Mouse (Mus musculus) midbrain, embryonic 12.5 days (tissue): Measurements from ENCODE around the gene Exoc6b. TPM values are rescaled to one million over a fixed set of nuclear protein-coding genes. Genes with fewer than 3 reads are reported as not detected.
A peak's percentile ranks its signal among the peaks of the same experiment; 100 is the strongest.
"Not testable (repeated sequence)": the region's sequence is repeated elsewhere in the genome, so short reads cannot be mapped to it uniquely, and the experiment has no call there.

Experiments used
- ATAC-seq: fragments of 200-750 bp; cut with Nextera tagmentation; 2 replicates; pipeline ENCODE4 v1.8.0; 2017; ENCODE audit warnings: low read depth, moderate TSS enrichment, moderate library complexity; ENCODE audit not compliant: low FRiP score
- H3K27ac ChIP-seq: fragments of 300-500 bp; sonication (generic); replicated peaks from 2 replicates; pipeline ENCODE4 v1.5.1; 2016; ENCODE audit warnings: mild to moderate bottlenecking
- H3K27me3 ChIP-seq: fragments of 300-500 bp; sonication (generic); 2 replicates; pipeline ENCODE4 v1.6.1; 2016; ENCODE audit warnings: mild to moderate bottlenecking
- H3K36me3 ChIP-seq: fragments of 300-500 bp; sonication (generic); 2 replicates; pipeline ENCODE4 v1.6.1; 2016
- H3K4me1 ChIP-seq: fragments of 300-500 bp; sonication (generic); 2 replicates; pipeline ENCODE4 v1.6.1; 2016
- H3K4me2 ChIP-seq: fragments of 300-500 bp; sonication (generic); replicated peaks from 2 replicates; pipeline ENCODE4 v1.6.1; 2016; ENCODE audit warnings: mild to moderate bottlenecking, moderate library complexity
- H3K4me3 ChIP-seq: fragments of 300-500 bp; sonication (generic); 2 replicates; pipeline ENCODE4 v1.5.1; 2016; ENCODE audit warnings: mild to moderate bottlenecking
- H3K9ac ChIP-seq: fragments of 300-500 bp; sonication (generic); replicated peaks from 2 replicates; pipeline ENCODE4 v1.6.1; 2016; ENCODE audit warnings: mild to moderate bottlenecking, moderate library complexity
- H3K9me3 ChIP-seq: fragments of 300-500 bp; sonication (generic); 2 replicates; pipeline ENCODE4 v1.6.1; 2016; ENCODE audit warnings: mild to moderate bottlenecking
- WGBS: fragments of 180-500 bp; shearing (Covaris S2); methylation state at CpG from one replicate; pipeline ENCODE4 v1.1.7; 2016; 5-methylcytosine and 5-hydroxymethylcytosine counted together
- polyA plus RNA-seq: library from polyadenylated mRNA; unstranded; fragments of >200 nt; fragmentation: Nextera tagmentation; extraction: Ambion mirVana; gene quantifications from 2 replicates; pipeline ENCODE4 v1.2.1, GENCODE M21; 2016

The Exoc6b gene
- polyA plus RNA-seq, result 47.7 and 48.9 TPM in 2 replicates

DNA sequence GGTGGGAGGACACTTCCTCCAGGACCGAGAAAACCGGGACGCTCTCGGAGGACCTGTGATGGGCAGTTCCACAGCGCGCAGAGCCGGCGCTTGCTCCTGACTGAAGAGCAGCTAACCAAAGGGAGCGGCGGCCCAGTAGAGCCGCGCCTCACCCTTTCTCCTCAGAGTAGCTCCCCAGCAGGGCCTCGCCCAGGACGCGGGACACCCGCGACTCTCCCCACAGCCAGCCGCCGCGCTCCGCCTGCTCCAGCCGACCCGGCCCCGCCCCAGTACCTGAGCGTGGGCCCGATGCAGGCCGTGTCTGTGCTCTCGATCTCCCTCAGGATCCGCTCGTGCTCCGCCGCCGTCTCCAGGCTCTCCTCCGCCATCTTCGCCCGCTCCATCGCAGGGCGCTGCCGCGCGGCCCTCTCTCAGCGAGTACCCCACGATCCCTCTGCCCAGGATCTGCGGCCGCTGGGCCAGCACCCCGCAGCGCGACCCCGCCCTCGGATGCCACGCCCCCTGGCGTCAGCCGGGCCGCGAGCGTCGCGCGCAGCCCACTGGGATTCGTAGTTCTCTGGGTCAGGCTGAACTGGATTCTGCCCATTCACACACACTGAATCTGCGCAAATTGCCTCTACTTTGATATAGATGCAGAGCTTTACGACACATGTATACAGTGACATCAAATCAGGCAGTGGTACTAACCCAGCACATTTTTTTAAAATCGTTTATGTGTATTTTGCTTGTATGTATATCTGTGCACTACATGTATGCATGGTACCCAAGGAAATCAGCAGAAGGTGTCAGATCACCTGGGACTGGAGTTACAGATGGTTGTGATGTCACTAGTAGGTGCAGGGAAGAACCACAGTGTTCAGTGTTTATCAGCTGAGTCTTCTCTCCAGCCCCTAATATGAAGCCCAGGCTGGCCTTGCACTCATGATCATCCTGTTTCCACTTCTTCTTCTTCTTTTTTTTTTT is at the start of gene Exoc6b:
Exoc6b (minus strand) TSS at position 491 of the 963 bp plus-strand sequence.
- peak; percentile 94 for ATAC-seq
- Histone ChIP-seq H3K4me3 (peak within 1 kb of the TSS; percentile 73), H3K4me2 (peak within 1 kb of the TSS; percentile 77), H3K36me3 (no peaks in the 10 kb centered on the region), H3K27me3 (no peaks in the 10 kb centered on the region), H3K27ac (peak within 1 kb of the TSS; percentile 72), H3K4me1 (peaks cover 11% of the 10 kb centered on the region), H3K9me3 (no peaks in the 10 kb centered on the region), H3K9ac (peak within 1 kb of the TSS; percentile 81)
- WGBS, result under 1% methylated on average over 63 of the region's 63 CpGs

GRCm38 (mm10) chr6:85117545-85118511 is 48.5 kb upstream of the Exoc6b start:
- H3K4me1 ChIP-seq, result not testable (repeated sequence)

DNA sequence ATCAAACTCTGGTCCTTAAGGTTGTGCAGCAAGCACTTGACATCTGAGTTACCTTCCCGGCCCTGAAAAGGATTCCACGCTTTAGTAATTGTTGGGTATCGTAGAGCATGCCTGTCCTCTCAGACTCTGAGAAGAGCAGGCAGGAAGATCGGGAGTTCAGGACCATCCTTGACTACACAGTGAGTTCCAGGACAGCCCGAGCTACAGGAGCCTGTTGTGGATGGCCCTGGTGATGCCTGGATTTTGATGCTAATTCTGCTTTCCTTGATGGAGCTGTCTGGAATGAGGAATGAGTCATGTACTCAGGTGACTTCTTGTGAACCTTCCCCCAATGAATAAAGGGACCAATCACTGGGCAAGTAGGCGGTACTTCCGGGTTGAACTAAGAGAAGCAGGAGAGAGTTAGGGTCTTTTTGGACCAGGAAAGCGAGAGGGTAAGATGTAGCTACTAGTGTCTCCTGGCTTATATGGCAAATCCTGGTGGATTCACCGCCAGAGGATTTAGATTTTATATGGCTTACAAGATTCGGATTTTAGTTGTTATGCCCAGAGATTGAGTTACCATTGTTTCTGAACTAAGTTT is 35.8 kb upstream of the Exoc6b start:
- Histone ChIP-seq H3K27ac (no peak overlapping the region), H3K9me3 (no peaks in the 10 kb centered on the region), H3K4me1 (no peaks in the 10 kb centered on the region), H3K4me3 (no peak overlapping the region), H3K27me3 (no peaks in the 10 kb centered on the region), H3K9ac (no peak overlapping the region), H3K36me3 (no peaks in the 10 kb centered on the region), H3K4me2 (no peak overlapping the region)
- 89% methylated on average over 10 of the region's 10 CpGs for WGBS
- ATAC-seq, result no peak

More at GRCm38 (mm10) chr6:85117545-85118511, 48.5 kb upstream of the Exoc6b start:
- H3K27me3 ChIP-seq, H3K36me3 ChIP-seq, H3K4me2 ChIP-seq, H3K9me3 ChIP-seq, H3K9ac ChIP-seq, H3K4me3 ChIP-seq, H3K27ac ChIP-seq: not testable (repeated sequence)
- 42% methylated on average over 9 of the region's 11 CpGs for WGBS
- ATAC-seq, result 0 out of 2 replicates have a peak, but pooled peaks have one; percentile 23

GRCm38 (mm10) chr6:85103321-85103720 is 34.0 kb upstream of the Exoc6b start:
- H3K4me1 ChIP-seq, result no peaks in the 10 kb centered on the region
- ATAC-seq, result no peak
- H3K36me3 ChIP-seq, result no peaks in the 10 kb centered on the region
- no peaks in the 10 kb centered on the region for H3K27me3 ChIP-seq
- WGBS, result 86% methylated on average over 3 of the region's 3 CpGs
- no peaks in the 10 kb centered on the region for H3K9me3 ChIP-seq
- no peak overlapping the region for H3K4me2 ChIP-seq
- H3K9ac ChIP-seq, result no peak overlapping the region
- no peak overlapping the region for H3K4me3 ChIP-seq
- H3K27ac ChIP-seq, result no peak overlapping the region

DNA sequence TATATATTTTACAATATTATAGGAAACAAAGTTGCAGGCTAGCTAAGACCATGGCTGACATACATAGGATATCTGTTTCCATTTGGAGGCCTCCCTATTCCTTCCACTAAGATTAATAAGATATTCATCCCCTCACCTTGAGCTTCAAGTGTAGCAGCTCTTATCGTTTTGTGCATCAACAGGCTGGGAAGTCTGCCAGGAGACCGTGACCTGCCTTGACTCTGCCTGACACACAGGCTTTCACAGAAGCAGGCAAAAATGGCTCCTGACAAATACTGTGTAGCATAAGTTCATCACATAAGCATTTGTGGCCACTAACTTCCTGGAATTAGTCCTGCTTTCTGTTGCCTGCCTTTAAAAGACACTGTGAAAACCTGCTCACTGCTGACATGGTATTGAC is 27.1 kb upstream of the Exoc6b start:
- Histone ChIP-seq H3K36me3 (no peaks in the 10 kb centered on the region), H3K27ac (no peak overlapping the region), H3K4me1 (no peaks in the 10 kb centered on the region), H3K9ac (no peak overlapping the region), H3K4me2 (no peak overlapping the region), H3K4me3 (no peak overlapping the region), H3K27me3 (no peaks in the 10 kb centered on the region), H3K9me3 (no peaks in the 10 kb centered on the region)
- WGBS, result 83% methylated on average over 2 of the region's 2 CpGs
- no peak for ATAC-seq

DNA sequence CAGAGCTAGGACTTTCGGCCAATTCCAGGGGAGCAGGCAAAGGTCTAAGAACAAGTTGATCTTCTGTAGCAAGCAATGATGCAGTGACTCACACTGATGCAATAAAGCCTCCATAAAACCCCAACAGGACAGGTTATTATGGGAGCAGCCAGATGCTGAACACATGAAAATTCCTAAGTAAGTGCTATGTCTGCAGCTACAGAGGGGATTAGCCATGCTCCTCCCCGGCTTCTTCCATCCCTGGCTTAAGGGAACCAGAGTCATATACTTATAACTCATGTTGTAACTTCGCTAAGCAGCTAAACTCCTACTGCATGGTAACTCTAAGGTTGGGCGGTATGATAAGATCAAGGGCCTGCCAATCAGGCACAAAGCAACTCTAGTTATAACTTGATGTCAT is 18.1 kb upstream of the Exoc6b start:
- Histone ChIP-seq H3K36me3 (no peaks in the 10 kb centered on the region), H3K4me1 (no peaks in the 10 kb centered on the region), H3K27me3 (no peaks in the 10 kb centered on the region), H3K4me2 (no peak overlapping the region), H3K9ac (no peak overlapping the region), H3K27ac (no peak overlapping the region), H3K4me3 (no peak overlapping the region), H3K9me3 (no peaks in the 10 kb centered on the region)
- no peak for ATAC-seq
- 80% methylated on average over 4 of the region's 4 CpGs for WGBS

DNA sequence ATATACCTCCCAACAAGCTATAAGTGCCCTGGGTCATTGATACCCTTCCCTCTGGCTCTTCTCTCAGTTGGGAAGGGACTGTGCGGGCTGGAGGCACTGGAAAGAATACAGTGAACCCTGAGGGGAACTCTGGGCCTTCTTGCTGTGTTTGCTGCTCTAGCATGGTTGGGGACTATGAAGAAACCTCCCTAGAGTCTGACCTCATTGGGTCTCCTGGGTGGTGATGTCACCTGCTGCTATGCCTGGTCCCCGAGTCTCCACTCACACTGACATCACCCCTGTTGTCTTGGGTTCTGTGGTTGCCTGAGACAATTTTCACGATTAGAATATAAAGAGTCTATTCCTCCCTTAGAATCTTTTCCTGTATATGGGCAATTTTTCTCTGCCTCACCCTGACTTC is 17.3 kb upstream of the Exoc6b start:
- WGBS, result 78% methylated on average over 3 of the region's 3 CpGs
- ATAC-seq, result no peak

DNA sequence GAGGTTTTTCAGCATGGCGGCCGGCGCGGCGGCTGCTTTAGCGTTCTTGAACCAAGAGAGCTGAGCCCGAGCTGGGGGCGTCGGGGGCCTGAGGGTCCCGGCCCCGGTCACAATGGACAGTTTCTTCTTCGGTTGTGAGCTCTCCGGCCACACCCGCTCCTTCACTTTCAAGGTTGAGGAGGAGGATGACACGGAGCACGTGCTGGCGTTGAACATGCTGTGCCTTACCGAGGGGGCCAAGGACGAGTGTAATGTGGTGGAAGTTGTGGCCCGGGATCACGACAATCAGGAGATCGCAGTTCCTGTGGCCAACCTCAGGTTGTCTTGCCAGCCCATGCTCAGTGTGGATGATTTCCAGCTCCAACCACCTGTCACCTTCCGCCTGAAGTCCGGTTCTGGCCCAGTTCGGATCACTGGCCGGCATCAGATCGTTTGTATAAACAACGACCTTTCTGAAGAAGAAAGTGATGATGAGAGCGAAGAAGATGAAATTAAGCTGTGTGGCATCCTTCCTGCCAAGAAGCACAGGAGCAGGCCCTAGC is 6.9 kb upstream of the Exoc6b start:
- not testable (repeated sequence) for H3K36me3 ChIP-seq, H3K9me3 ChIP-seq, H3K27me3 ChIP-seq, H3K4me3 ChIP-seq, H3K4me2 ChIP-seq, H3K4me1 ChIP-seq, ATAC-seq, H3K27ac ChIP-seq, H3K9ac ChIP-seq
- WGBS, result 87% methylated on average over 29 of the region's 29 CpGs

More for the DNA sequence above, 17.3 kb upstream of the Exoc6b start:
- Histone ChIP-seq H3K4me2 (no peak overlapping the region), H3K27me3 (no peaks in the 10 kb centered on the region), H3K9me3 (no peaks in the 10 kb centered on the region), H3K4me1 (no peaks in the 10 kb centered on the region), H3K9ac (no peak overlapping the region), H3K36me3 (no peaks in the 10 kb centered on the region), H3K4me3 (no peak overlapping the region), H3K27ac (no peak overlapping the region)

- H3K27me3 ChIP-seq, result no peaks in the 10 kb centered on the region
- no peak overlapping the region for H3K4me3 ChIP-seq
- ATAC-seq, result no peak
- H3K9me3 ChIP-seq, result no peaks in the 10 kb centered on the region
- no peak overlapping the region for H3K4me2 ChIP-seq
- no peaks in the 10 kb centered on the region for H3K36me3 ChIP-seq
- WGBS, result 13% methylated on average over 2 of the region's 2 CpGs
- peaks cover 9% of the 10 kb centered on the region; the same call in 1 of the 2 replicates for H3K4me1 ChIP-seq
- no peak overlapping the region for H3K27ac ChIP-seq
- H3K9ac ChIP-seq, result no peak overlapping the region
Observed at GRCm38 (mm10) chr6:85074996-85075395, 5.7 kb upstream of the Exoc6b start.

DNA sequence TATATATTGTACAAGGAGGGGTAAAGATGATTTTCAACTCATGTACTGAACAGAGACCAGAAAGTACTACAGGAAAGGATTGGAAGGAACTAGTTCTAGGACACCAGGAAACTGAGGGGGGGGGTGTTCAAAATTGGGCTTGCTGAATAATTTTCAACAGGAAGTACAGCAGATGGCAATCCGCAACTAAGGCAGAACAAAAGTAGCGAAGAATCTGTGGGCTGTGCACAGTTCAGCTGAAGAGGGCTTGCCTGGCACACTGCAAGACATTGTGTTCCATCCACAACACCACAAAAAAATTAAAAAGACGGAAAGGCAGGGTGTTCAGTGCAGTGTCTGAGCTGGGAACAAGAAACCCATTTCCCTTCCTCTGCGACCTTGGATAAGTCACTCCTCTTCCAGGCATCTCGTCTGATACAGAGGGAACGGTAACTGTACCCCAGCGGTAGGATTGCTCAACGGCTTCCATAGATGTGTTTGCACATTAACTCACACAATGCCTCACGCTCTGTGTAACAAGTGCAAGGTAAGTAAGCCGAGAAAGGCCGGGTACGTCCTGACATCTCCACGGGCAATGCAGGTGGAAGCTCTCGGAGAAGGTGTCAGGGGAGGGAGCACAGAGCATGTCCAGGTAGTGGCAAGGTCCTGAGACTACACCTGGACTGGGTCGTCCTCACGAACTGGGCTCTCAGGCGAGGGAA is 841 bp downstream of the Exoc6b start:
- ATAC-seq, result 0 out of 2 replicates have a peak, but pooled peaks have one; percentile 1
- 6% methylated on average over 17 of the region's 17 CpGs for WGBS
- H3K27ac ChIP-seq, result peak overlapping the region; percentile 72

DNA sequence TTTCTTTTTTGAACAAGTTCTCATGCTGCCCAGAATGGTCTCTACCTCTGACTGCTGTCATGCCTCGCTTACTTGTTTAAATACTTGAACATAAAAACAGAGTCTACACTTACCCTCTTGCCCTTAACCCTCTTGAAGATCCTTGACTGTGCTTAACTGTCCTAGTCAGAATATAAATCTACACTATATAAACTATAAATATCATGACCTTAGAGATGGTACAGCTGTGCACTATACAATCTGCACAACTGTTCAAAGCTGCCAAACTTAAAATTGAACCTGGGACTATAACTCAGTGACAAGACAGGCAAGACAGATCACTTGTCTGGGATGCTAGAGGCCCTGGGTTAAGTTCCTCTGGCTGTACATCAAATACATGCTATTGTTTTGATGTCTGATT is 11.7 kb downstream of the Exoc6b start:
- H3K9me3 ChIP-seq, result no peaks in the 10 kb centered on the region
- ATAC-seq, result no peak
- H3K27ac ChIP-seq, result no peak overlapping the region
- H3K36me3 ChIP-seq, result no peaks in the 10 kb centered on the region
- H3K9ac ChIP-seq, result no peak overlapping the region
- H3K4me2 ChIP-seq, result no peak overlapping the region
- no peaks in the 10 kb centered on the region for H3K27me3 ChIP-seq
- H3K4me1 ChIP-seq, result no peaks in the 10 kb centered on the region
- WGBS, result 88% methylated on average over 1 of the region's 1 CpGs
- H3K4me3 ChIP-seq, result no peak overlapping the region

More for the DNA sequence above, 841 bp downstream of the Exoc6b start:
- no peaks in the 10 kb centered on the region for H3K27me3 ChIP-seq
- H3K4me3 ChIP-seq, result peak overlapping the region; percentile 73
- peak overlapping the region; percentile 77 for H3K4me2 ChIP-seq
- H3K36me3 ChIP-seq, result no peaks in the 10 kb centered on the region
- H3K9ac ChIP-seq, result peak overlapping the region; percentile 81
- no peaks in the 10 kb centered on the region for H3K9me3 ChIP-seq
- peaks cover 10% of the 10 kb centered on the region for H3K4me1 ChIP-seq
